Mouse (Mus musculus) large intestine, adult 2 months (tissue): ENCODE results near the gene Krt8. TPM values are rescaled to one million over a fixed set of nuclear protein-coding genes. Genes with fewer than 3 reads are reported as not detected.
"Not testable (repeated sequence)": the region's sequence is repeated elsewhere in the genome, so short reads cannot be mapped to it uniquely, and the experiment has no call there.

ENCODE experiments used
- DNase-seq: peaks from one replicate; pipeline ENCODE4 v3.0.0-alpha.2; 2012; ENCODE audit warnings: low read depth, low spot score
- WGBS: fragments of 180-500 bp; shearing (Covaris S2); methylation state at CpG from one replicate; pipeline ENCODE4 v1.1.7; 2018; 5-methylcytosine and 5-hydroxymethylcytosine counted together
- polyA plus RNA-seq: library from polyadenylated mRNA; depleted of rRNA; stranded (reverse); fragments of >200 nt; gene quantifications from 2 replicates; pipeline ENCODE4 v1.2.3, GENCODE M21; 2012

Krt8 gene
- polyA plus RNA-seq, 1 experiment: 2,897 TPM

GRCm38 (mm10) chr15:102012260-102012765, 8.0 kb upstream of the Krt8 start:
- WGBS: 67% methylated on average over 4 of the region's 4 CpGs
- no peak for DNase-seq

- DNase-seq: no peak
- 60% methylated on average over 3 of the region's 3 CpGs for WGBS
These were observed 6.4 kb upstream of the Krt8 start for GRCm38 (mm10) chr15:102010569-102011245.

GRCm38 (mm10) chr15:102007097-102008069, 3.1 kb upstream of the Krt8 start:
- no peak for DNase-seq
- WGBS: 22% methylated on average over 12 of the region's 12 CpGs

GRCm38 (mm10) chr15:102006317-102006716, 2.0 kb upstream of the Krt8 start:
- 19% methylated on average over 11 of the region's 11 CpGs for WGBS
- DNase-seq: no peak

GRCm38 (mm10) chr15:102005290-102005689, 1.0 kb upstream of the Krt8 start:
- 22% methylated on average over 4 of the region's 4 CpGs for WGBS
- no peak for DNase-seq

- no peak for DNase-seq
- 19% methylated on average over 12 of the region's 12 CpGs for WGBS
These were observed 766 bp downstream of the Krt8 start for GRCm38 (mm10) chr15:102003516-102003915.

GRCm38 (mm10) chr15:102002646-102003488, 1.4 kb downstream of the Krt8 start:
- DNase-seq: no peak

GRCm38 (mm10) chr15:101999676-102000335, 4.5 kb downstream of the Krt8 start:
- no peak for DNase-seq
- 69% methylated on average over 11 of the region's 11 CpGs for WGBS

More at GRCm38 (mm10) chr15:102002646-102003488, 1.4 kb downstream of the Krt8 start:
- WGBS: 8% methylated on average over 34 of the region's 34 CpGs

- DNase-seq: no peak
- WGBS: 69% methylated on average over 11 of the region's 11 CpGs
These were observed 5.1 kb downstream of the Krt8 start for GRCm38 (mm10) chr15:101999156-101999555.

- DNase-seq: not testable (repeated sequence)
- WGBS: 48% methylated on average over 11 of the region's 11 CpGs
These were observed 7.7 kb downstream of the Krt8 start for GRCm38 (mm10) chr15:101996450-101997078.

GRCm38 (mm10) chr15:101995484-101996236, 8.6 kb downstream of the Krt8 start:
- no peak for DNase-seq

GRCm38 (mm10) chr15:101994365-101994764, 9.9 kb downstream of the Krt8 start:
- 40% methylated on average over 6 of the region's 6 CpGs for WGBS
- no peak for DNase-seq

More at GRCm38 (mm10) chr15:101995484-101996236, 8.6 kb downstream of the Krt8 start:
- WGBS: 39% methylated on average over 4 of the region's 4 CpGs

- WGBS: 30% methylated on average over 6 of the region's 6 CpGs
- peak; percentile 98 for DNase-seq
These were observed 13.3 kb downstream of the Krt8 start for GRCm38 (mm10) chr15:101990946-101991345.

GRCm38 (mm10) chr15:101988714-101989113, 15.6 kb downstream of the Krt8 start:
- DNase-seq: no peak
- WGBS: 71% methylated on average over 8 of the region's 8 CpGs

- no peak for DNase-seq
- WGBS: 2% methylated on average over 10 of the region's 10 CpGs
These were observed 16.2 kb downstream of the Krt8 start for GRCm38 (mm10) chr15:101988119-101988518.

- DNase-seq: no peak
- 4% methylated on average over 6 of the region's 6 CpGs for WGBS
These were observed 19.5 kb downstream of the Krt8 start for GRCm38 (mm10) chr15:101984746-101985145.

- 2% methylated on average over 15 of the region's 15 CpGs for WGBS
- peak; percentile 95 for DNase-seq
These were observed 20.2 kb downstream of the Krt8 start for GRCm38 (mm10) chr15:101983949-101984601.
